Mouse (Mus musculus) heart, postnatal 0 days (tissue): ENCODE measurements around the gene Aasdhppt. TPM values are rescaled to one million over a fixed set of nuclear protein-coding genes. Genes with fewer than 3 reads are reported as not detected.
A peak's percentile ranks its signal among the peaks of the same experiment; 100 is the strongest.

Experiments used
- ATAC-seq: fragments of 200-750 bp; cut with Nextera tagmentation; 2 replicates; pipeline ENCODE4 v1.8.0; 2017; ENCODE audit warnings: low read depth, moderate number of reproducible peaks, moderate library complexity; ENCODE audit not compliant: insufficient read depth
- DNase-seq: peaks from one replicate; pipeline ENCODE4 v3.0.0-alpha.2; 2016; ENCODE audit warnings: low spot score
- H3K27ac ChIP-seq: fragments of 300-500 bp; sonication (generic); 2 replicates; pipeline ENCODE4 v1.5.1; 2014; ENCODE audit warnings: low read depth, mild to moderate bottlenecking
- H3K27me3 ChIP-seq: fragments of 300-500 bp; sonication (generic); 2 replicates; pipeline ENCODE4 v1.6.1; 2014; ENCODE audit warnings: low read length, mixed read lengths; ENCODE audit not compliant: control insufficient read depth, insufficient read depth
- H3K36me3 ChIP-seq: fragments of 300-500 bp; sonication (generic); replicated peaks from 2 replicates; pipeline ENCODE4 v1.6.1; 2014; ENCODE audit warnings: low read length, mixed read lengths; ENCODE audit not compliant: control insufficient read depth, insufficient read depth
- H3K4me1 ChIP-seq: fragments of 300-500 bp; sonication (generic); 2 replicates; pipeline ENCODE4 v1.6.1; 2014; ENCODE audit warnings: antibody characterized with exemption; ENCODE audit not compliant: control insufficient read depth, insufficient read depth
- H3K4me2 ChIP-seq: fragments of 300-500 bp; sonication (generic); 2 replicates; pipeline ENCODE4 v1.6.1; 2014; ENCODE audit warnings: low read depth, mild to moderate bottlenecking, low read length, moderate library complexity
- H3K4me3 ChIP-seq: fragments of 300-500 bp; sonication (generic); 2 replicates; pipeline ENCODE4 v1.5.1; 2014; ENCODE audit warnings: low read depth, low read length
- H3K9ac ChIP-seq: fragments of 300-500 bp; sonication (generic); replicated peaks from 2 replicates; pipeline ENCODE4 v1.6.1; 2014; ENCODE audit warnings: low read depth, low read length, mixed read lengths
- H3K9me3 ChIP-seq: fragments of 300-500 bp; sonication (generic); replicated peaks from 2 replicates; pipeline ENCODE4 v1.6.1; 2016; ENCODE audit warnings: low read length; ENCODE audit not compliant: control insufficient read depth
- CTCF ChIP-seq: IDR thresholded peaks from 2 replicates; pipeline ENCODE4 v1.5.1; 2016; ENCODE audit warnings: antibody characterized with exemption, control low read depth, low read depth
- EP300 ChIP-seq: IDR thresholded peaks from 2 replicates; pipeline ENCODE4 v1.6.1; 2016; ENCODE audit warnings: antibody characterized with exemption, low read depth
- WGBS: fragments of 180-500 bp; shearing (Covaris S2); extraction: QIAGEN DNeasy Blood & Tissue Kit; methylation state at CpG from one replicate; pipeline ENCODE4 v1.1.7; 2014; 5-methylcytosine and 5-hydroxymethylcytosine counted together
- microRNA-seq: library from miRNA; unstranded; fragments of <30 nt; microRNA quantifications from one replicate; pipeline ENCODE4, GENCODE M21; 2016
- polyA plus RNA-seq: library from polyadenylated mRNA; unstranded; fragments of >200 nt; fragmentation: Nextera tagmentation; extraction: Ambion mirVana; gene quantifications from 2 replicates; pipeline ENCODE4 v1.2.1, GENCODE M21; 2015
- total RNA-seq: library from RNA; depleted of rRNA; stranded (reverse); fragments of >200 nt; gene quantifications from 2 replicates; pipeline ENCODE4 v1.2.3, GENCODE M21; 2014; ENCODE audit warnings: low replicate concordance; rRNA removed

Aasdhppt gene
- total and polyA plus RNA-seq, 2 experiments from 2014 or later: 14.0 to 29.1 TPM

GRCm38 (mm10) chr9:4266881-4267280 lies 42.4 kb downstream of the Aasdhppt start:
- no peak overlapping the region for H3K4me3 ChIP-seq
- H3K27me3 ChIP-seq: no peaks in the 10 kb centered on the region
- no peaks in the 10 kb centered on the region for H3K9me3 ChIP-seq
- no peak overlapping the region for H3K27ac ChIP-seq
- H3K4me1 ChIP-seq: no peaks in the 10 kb centered on the region
- no peak overlapping the region for H3K4me2 ChIP-seq
- 88% methylated on average over 3 of the region's 3 CpGs for WGBS
- no peak for DNase-seq
- TF ChIP-seq CTCF (no peak), EP300 (no peak)
- H3K9ac ChIP-seq: no peak overlapping the region
- H3K36me3 ChIP-seq: no peaks in the 10 kb centered on the region
- ATAC-seq: no peak

DNA sequence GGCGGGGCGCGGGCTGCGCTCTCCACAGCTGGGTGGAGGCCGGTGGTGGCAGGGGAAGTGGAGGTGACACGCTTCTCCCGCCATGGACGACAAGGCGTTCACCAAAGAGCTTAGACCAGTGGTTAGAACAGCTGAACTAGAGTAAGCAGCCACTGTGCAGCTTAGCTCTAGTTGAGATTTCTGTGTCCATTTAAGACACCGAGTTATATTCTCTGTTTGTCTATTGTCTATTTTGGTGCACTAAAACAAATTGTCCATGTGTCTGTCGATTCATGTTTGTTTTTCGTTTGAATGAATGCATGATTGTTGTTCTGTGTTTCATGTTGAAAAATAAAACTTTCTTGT lies 48.6 kb downstream of the Aasdhppt start:
- WGBS: 55% methylated on average over 12 of the region's 12 CpGs
- DNase-seq (no peak), ATAC-seq (no peak)
- 0 out of 2 replicates have a peak overlapping the region, but pooled peaks have one; percentile 43 for H3K4me2 ChIP-seq
- peaks cover 9% of the 10 kb centered on the region for H3K9me3 ChIP-seq
- no peaks in the 10 kb centered on the region for H3K36me3 ChIP-seq
- no peak overlapping the region for H3K9ac ChIP-seq
- TF ChIP-seq EP300 (no peak), CTCF (no peak)
- no peaks in the 10 kb centered on the region for H3K27me3 ChIP-seq
- H3K4me3 ChIP-seq: 0 out of 2 replicates have a peak overlapping the region, but pooled peaks have one; percentile 33
- H3K4me1 ChIP-seq: no peaks in the 10 kb centered on the region
- no peak overlapping the region for H3K27ac ChIP-seq

GRCm38 (mm10) chr9:4259841-4260745 lies 49.2 kb downstream of the Aasdhppt start:
- Histone ChIP-seq H3K9ac (no peak overlapping the region), H3K9me3 (peaks cover 9% of the 10 kb centered on the region), H3K27ac (no peak overlapping the region), H3K4me1 (no peaks in the 10 kb centered on the region), H3K27me3 (no peaks in the 10 kb centered on the region), H3K4me3 (peak overlapping the region; percentile 33), H3K36me3 (no peaks in the 10 kb centered on the region), H3K4me2 (peak overlapping the region; percentile 43)
- WGBS: 55% methylated on average over 65 of the region's 65 CpGs
- TF ChIP-seq CTCF (no peak), EP300 (no peak)
- DNase-seq (peak; percentile 29), ATAC-seq (peak; percentile 33)

DNA sequence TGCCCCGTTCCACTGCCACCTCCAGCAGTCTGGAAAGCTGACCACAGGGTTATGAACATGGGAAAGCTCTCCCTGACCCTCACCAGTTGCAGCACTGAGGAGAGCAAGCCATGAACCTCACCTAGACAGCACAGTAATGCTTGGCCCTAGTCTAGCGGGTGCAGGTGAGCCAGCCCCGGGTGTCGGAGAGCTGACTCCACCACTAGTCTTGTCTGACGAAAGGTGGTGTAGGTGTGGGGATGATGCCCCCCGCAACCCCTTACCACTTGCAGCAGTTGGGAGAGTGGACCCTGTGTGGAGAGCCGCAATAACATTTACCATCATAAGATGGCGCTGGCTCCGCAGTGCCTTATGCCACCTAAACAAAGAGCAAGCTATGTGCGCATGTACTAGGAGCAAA lies 50.2 kb downstream of the Aasdhppt start:
- H3K27me3 ChIP-seq: no peaks in the 10 kb centered on the region
- no peak overlapping the region for H3K4me2 ChIP-seq
- H3K9ac ChIP-seq: no peak overlapping the region
- ATAC-seq (no peak), DNase-seq (no peak)
- no peak overlapping the region for H3K27ac ChIP-seq
- no peaks in the 10 kb centered on the region for H3K4me1 ChIP-seq
- H3K36me3 ChIP-seq: no peaks in the 10 kb centered on the region
- H3K4me3 ChIP-seq: no peak overlapping the region
- 84% methylated on average over 10 of the region's 10 CpGs for WGBS
- TF ChIP-seq CTCF: no peak
- TF ChIP-seq EP300: no peak
- peaks cover 9% of the 10 kb centered on the region for H3K9me3 ChIP-seq

Small RNA genes within 50 kb of the gene (microRNA-seq; reads per million reads assigned to microRNA genes)
- gene Gm22195: not detected

Other genes starting within 250 kb of the Aasdhppt start
- gene Kbtbd3, start 362 bp upstream of the Aasdhppt start, total RNA-seq: 1.6 and 1.9 TPM in 2 replicates
- 16.9 and 17.0 TPM in 2 replicates for gene Kbtbd3, start 362 bp upstream of the Aasdhppt start, polyA plus RNA-seq
- 11.7 and 32.0 TPM in 2 replicates for gene Msantd4, start 67.1 kb upstream of the Aasdhppt start, total RNA-seq
- 30.0 and 31.8 TPM in 2 replicates for gene Msantd4, start 67.1 kb upstream of the Aasdhppt start, polyA plus RNA-seq